Mouse (Mus musculus): Measurements from ENCODE around the gene Spata46. TPM values are rescaled to one million over a fixed set of nuclear protein-coding genes. Genes with fewer than 3 reads are reported as not detected.

Gene Spata46
- polyA plus RNA-seq, 1 experiment from 2014 or later = 0.28 TPM

DNA sequence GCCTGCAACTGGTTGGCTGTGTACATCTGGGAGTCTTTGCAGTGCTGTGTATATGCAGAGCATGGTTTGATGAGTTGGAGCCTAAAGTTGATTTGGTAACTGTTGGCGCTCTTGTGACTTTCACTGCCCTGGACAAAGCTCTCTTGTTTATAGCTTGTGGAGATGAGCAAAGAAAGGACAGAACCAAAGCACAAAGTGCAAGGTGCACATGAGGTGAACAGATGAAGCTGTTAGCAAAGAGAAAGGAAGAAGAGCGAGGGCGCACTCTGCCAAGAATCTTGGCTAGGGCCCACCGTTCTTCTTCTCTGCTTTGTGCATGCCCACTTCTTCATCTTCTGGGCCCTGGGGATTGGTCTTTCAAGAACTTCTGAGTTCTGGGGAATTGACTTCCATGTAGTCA is 35.3 kb downstream of the Spata46 start:
- no peak overlapping the region for H3K9ac ChIP-seq (replicated peaks; ENCODE audit: low read length)
- ATAC-seq (replicated peaks; ENCODE audit: insufficient number of reproducible peaks, low FRiP score, low TSS enrichment, low read depth) = no peak

DNA sequence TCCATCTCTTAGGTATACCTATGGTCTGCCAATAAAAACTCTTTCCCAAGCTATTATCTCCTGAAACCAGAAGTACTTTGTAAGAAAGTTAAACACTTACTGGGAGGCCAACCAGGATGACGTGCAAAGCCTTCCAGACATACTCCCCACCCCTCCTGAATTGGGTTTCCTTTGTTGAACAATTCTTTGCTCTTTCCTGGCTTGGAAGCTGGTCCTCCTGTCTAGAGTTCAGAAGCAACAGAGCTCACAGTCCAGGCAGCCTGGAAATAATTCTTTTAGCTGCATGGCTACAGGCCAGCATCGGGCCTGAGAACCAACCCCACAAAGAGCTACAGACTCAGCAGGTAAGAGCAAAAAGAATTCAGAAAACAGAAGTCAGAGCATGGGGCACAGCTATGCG is 37.7 kb downstream of the Spata46 start:
- no peaks in the 10 kb centered on the region for H3K27me3 ChIP-seq (ENCODE audit: control insufficient read depth, insufficient read depth, low read length)
- H3K4me2 ChIP-seq (ENCODE audit: low read depth, low read length) = no peak overlapping the region
- no peak for DNase-seq (ENCODE audit: low spot score)
- no peaks in the 10 kb centered on the region for H3K9me3 ChIP-seq (replicated peaks; ENCODE audit: control insufficient read depth, low read length)
- no peaks in the 10 kb centered on the region for H3K36me3 ChIP-seq (replicated peaks; ENCODE audit: control insufficient read depth, insufficient read depth, low read depth, low read length)
- no peak overlapping the region for H3K9ac ChIP-seq (replicated peaks; ENCODE audit: low read length)
- H3K4me3 ChIP-seq (ENCODE audit: low read depth, low read length) = no peak overlapping the region
- H3K4me1 ChIP-seq (ENCODE audit: control insufficient read depth, insufficient read depth, low read length) = no peaks in the 10 kb centered on the region
- no peak for ATAC-seq (replicated peaks; ENCODE audit: insufficient number of reproducible peaks, low FRiP score, low TSS enrichment, low read depth)
- no peak overlapping the region for H3K27ac ChIP-seq (replicated peaks; ENCODE audit: low read depth, low read length)
- 63% methylated on average over 3 of the region's 3 CpGs for WGBS

More for the DNA sequence above, 35.3 kb downstream of the Spata46 start:
- H3K27ac ChIP-seq (replicated peaks; ENCODE audit: low read depth, low read length) = no peak overlapping the region
- H3K27me3 ChIP-seq (ENCODE audit: control insufficient read depth, insufficient read depth, low read length) = no peaks in the 10 kb centered on the region
- H3K36me3 ChIP-seq (replicated peaks; ENCODE audit: control insufficient read depth, insufficient read depth, low read depth, low read length) = no peaks in the 10 kb centered on the region
- no peak for DNase-seq (ENCODE audit: low spot score)
- H3K4me1 ChIP-seq (ENCODE audit: control insufficient read depth, insufficient read depth, low read length) = no peaks in the 10 kb centered on the region
- WGBS = 97% methylated on average over 4 of the region's 4 CpGs
- no peak overlapping the region for H3K4me2 ChIP-seq (ENCODE audit: low read depth, low read length)
- H3K4me3 ChIP-seq (ENCODE audit: low read depth, low read length) = no peak overlapping the region
- H3K9me3 ChIP-seq (replicated peaks; ENCODE audit: control insufficient read depth, low read length) = no peaks in the 10 kb centered on the region

DNA sequence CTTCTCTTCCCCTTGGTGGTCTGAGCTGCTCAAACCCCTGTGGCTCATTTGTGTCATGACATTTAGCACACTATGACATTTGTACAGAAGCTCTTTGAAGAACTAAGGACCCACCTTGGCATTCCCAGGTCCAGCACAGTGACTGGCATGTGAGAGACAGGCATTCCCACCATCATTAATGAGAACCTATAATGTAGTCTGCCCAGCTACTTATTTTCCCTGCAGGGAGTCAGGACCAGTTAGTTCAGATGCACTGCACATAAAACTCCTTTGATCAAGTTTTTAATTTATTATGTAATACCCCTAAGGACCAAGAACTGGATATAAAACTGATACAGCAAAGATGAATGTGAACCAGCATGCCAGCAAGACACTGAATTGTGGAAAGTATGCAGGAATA is 42.5 kb downstream of the Spata46 start:
- DNase-seq (ENCODE audit: low spot score) (no peak), ATAC-seq (replicated peaks; ENCODE audit: insufficient number of reproducible peaks, low FRiP score, low TSS enrichment, low read depth) (no peak)
- Histone ChIP-seq H3K9ac (replicated peaks; ENCODE audit: low read length) (no peak overlapping the region), H3K27ac (replicated peaks; ENCODE audit: low read depth, low read length) (no peak overlapping the region), H3K36me3 (replicated peaks; ENCODE audit: control insufficient read depth, insufficient read depth, low read depth, low read length) (no peaks in the 10 kb centered on the region), H3K9me3 (replicated peaks; ENCODE audit: control insufficient read depth, low read length) (no peaks in the 10 kb centered on the region), H3K4me2 (ENCODE audit: low read depth, low read length) (no peak overlapping the region), H3K27me3 (ENCODE audit: control insufficient read depth, insufficient read depth, low read length) (no peaks in the 10 kb centered on the region), H3K4me1 (ENCODE audit: control insufficient read depth, insufficient read depth, low read length) (no peaks in the 10 kb centered on the region), H3K4me3 (ENCODE audit: low read depth, low read length) (no peak overlapping the region)

DNA sequence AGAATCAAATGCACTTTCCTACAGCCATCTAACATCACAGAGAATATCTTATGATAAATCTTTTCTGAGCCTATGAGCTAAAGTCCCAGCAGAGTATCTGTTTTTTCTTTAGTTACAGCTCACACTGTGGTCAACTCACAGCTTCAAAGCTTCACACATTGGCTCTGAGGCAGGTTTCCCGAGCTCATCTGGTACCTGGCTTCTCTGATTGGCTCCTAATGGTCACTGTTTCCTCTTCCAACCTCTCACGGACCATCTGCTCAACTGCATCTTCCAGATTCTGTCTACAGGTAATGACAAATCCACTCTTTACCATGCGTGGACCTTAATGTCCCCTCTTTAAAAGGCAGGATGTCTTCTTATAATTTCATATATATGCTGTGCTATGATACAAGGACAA is 44.7 kb downstream of the Spata46 start:
- H3K27ac ChIP-seq (replicated peaks; ENCODE audit: low read depth, low read length) = no peak overlapping the region
- H3K36me3 ChIP-seq (replicated peaks; ENCODE audit: control insufficient read depth, insufficient read depth, low read depth, low read length) = no peaks in the 10 kb centered on the region
- H3K4me3 ChIP-seq (ENCODE audit: low read depth, low read length) = no peak overlapping the region
- no peak overlapping the region for H3K9ac ChIP-seq (replicated peaks; ENCODE audit: low read length)
- no peaks in the 10 kb centered on the region for H3K9me3 ChIP-seq (replicated peaks; ENCODE audit: control insufficient read depth, low read length)
- no peak overlapping the region for H3K4me2 ChIP-seq (ENCODE audit: low read depth, low read length)
- H3K27me3 ChIP-seq (ENCODE audit: control insufficient read depth, insufficient read depth, low read length) = no peaks in the 10 kb centered on the region
- H3K4me1 ChIP-seq (ENCODE audit: control insufficient read depth, insufficient read depth, low read length) = no peaks in the 10 kb centered on the region
- 77% methylated on average over 3 of the region's 3 CpGs for WGBS
- ATAC-seq (replicated peaks; ENCODE audit: insufficient number of reproducible peaks, low FRiP score, low TSS enrichment, low read depth) = no peak
- no peak for DNase-seq (ENCODE audit: low spot score)

DNA sequence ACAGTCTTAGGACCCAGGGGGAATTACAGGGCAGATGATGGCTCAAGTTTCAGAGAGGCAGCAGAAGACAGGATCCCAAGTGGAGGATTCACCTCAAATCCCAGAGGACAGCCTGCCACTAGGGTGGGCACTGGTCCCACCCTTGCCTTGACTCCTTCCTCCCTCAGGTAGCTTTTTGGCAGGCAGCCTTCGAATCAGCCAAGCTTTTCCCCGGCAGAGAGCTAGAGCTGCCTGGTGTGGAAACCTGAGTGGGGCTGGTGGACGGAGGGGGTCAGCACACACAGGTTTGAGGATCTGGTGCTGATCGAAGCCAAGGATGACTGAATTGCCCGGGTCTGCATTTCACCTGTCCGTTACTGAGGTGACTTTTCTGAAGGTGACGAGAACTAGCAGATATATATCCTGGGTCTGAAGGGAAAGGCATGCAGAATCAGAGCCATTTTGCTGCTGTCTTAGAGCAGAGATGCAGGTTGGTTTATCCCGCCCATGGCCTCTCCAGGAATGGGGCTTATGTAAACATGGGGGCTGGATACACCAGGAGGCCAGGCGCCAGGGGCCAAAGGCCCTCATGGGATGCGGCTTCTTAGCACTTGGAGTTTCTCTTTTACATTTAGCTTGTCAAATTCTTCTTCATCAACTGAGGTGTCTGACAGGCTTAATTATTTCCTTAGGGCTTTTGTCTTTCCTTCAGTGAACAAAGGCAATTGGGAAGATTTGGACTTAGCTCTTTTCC is 51.7 kb downstream of the Spata46 start:
- no peaks in the 10 kb centered on the region for H3K36me3 ChIP-seq (replicated peaks; ENCODE audit: control insufficient read depth, insufficient read depth, low read depth, low read length)
- no peak overlapping the region for H3K4me2 ChIP-seq (ENCODE audit: low read depth, low read length)
- WGBS = 54% methylated on average over 10 of the region's 10 CpGs
- no peak for DNase-seq (ENCODE audit: low spot score)
- no peaks in the 10 kb centered on the region for H3K4me1 ChIP-seq (ENCODE audit: control insufficient read depth, insufficient read depth, low read length)
- H3K27ac ChIP-seq (replicated peaks; ENCODE audit: low read depth, low read length) = no peak overlapping the region
- no peak overlapping the region for H3K4me3 ChIP-seq (ENCODE audit: low read depth, low read length)
- no peak for ATAC-seq (replicated peaks; ENCODE audit: insufficient number of reproducible peaks, low FRiP score, low TSS enrichment, low read depth)
- H3K9me3 ChIP-seq (replicated peaks; ENCODE audit: control insufficient read depth, low read length) = no peaks in the 10 kb centered on the region
- no peaks in the 10 kb centered on the region for H3K27me3 ChIP-seq (ENCODE audit: control insufficient read depth, insufficient read depth, low read length)
- no peak overlapping the region for H3K9ac ChIP-seq (replicated peaks; ENCODE audit: low read length)

Other genes starting within 250 kb of the Spata46 start
- gene Ddr2, start 198.0 kb upstream of the Spata46 start, polyA plus RNA-seq (2014; fragmentation: Nextera tagmentation; extraction: Ambion mirVana) = 78.7 and 87.5 TPM in 2 replicates
- 66.3 and 71.4 TPM in 2 replicates for gene Uap1, start 133.8 kb upstream of the Spata46 start, polyA plus RNA-seq (2014; fragmentation: Nextera tagmentation; extraction: Ambion mirVana)
- gene Uhmk1, start 93.4 kb upstream of the Spata46 start, polyA plus RNA-seq (2014; fragmentation: Nextera tagmentation; extraction: Ambion mirVana) = 11.8 and 14.0 TPM in 2 replicates
- gene Sh2d1b2, start 76.1 kb upstream of the Spata46 start, polyA plus RNA-seq (2014; fragmentation: Nextera tagmentation; extraction: Ambion mirVana) = 0.11 TPM in 1 of 2 replicates, not detected in the other
- not detected in 2 replicates for gene Sh2d1b1, start 31.5 kb upstream of the Spata46 start, polyA plus RNA-seq (2014; fragmentation: Nextera tagmentation; extraction: Ambion mirVana)
- gene Gm7694, start 2.5 kb upstream of the Spata46 start, polyA plus RNA-seq (2014; fragmentation: Nextera tagmentation; extraction: Ambion mirVana) = 1.4 and 1.7 TPM in 2 replicates